Mouse (Mus musculus) MEL (cell line): ENCODE data around the gene Rab37. TPM values are rescaled to one million over a fixed set of nuclear protein-coding genes. Genes with fewer than 3 reads are reported as not detected.

Source experiments
- DNase-seq: peaks from one replicate; pipeline ENCODE4 v3.0.0; 2011; ENCODE audit warnings: low read depth, low spot score
- H3K27ac ChIP-seq: 2 replicates; pipeline ENCODE4 v1.5.1; 2012; ENCODE audit warnings: low read depth, mild to moderate bottlenecking, control low read depth, low read length, moderate library complexity; ENCODE audit not compliant: control insufficient read depth
- H3K27me3 ChIP-seq, 2 experiments: fragments of 150-350 bp in 1 of 2; sonication (generic) in 1 of 2; 2 replicates each; pipeline ENCODE4 v1.6.1; 2012; ENCODE audit warnings: low read length in 2 of 2, mild to moderate bottlenecking in 2 of 2, improper control_type of control experiment in 1 of 2, moderate library complexity in 1 of 2; ENCODE audit not compliant: insufficient read depth in 2 of 2, control insufficient read depth in 1 of 2
- H3K36me3 ChIP-seq, 2 experiments: 2 replicates each; pipeline ENCODE4 v1.6.1; 2012 to 2014; ENCODE audit warnings: low read length in 2 of 2, improper control_type of control experiment in 1 of 2, inconsistent platforms in 1 of 2, mild to moderate bottlenecking in 1 of 2; ENCODE audit not compliant: insufficient read depth in 2 of 2, control insufficient read depth in 1 of 2
- H3K4me1 ChIP-seq, 2 experiments: fragments of 150-350 bp in 1 of 2; sonication (generic) in 1 of 2; 2 replicates each; pipeline ENCODE4 v1.6.1; 2012; ENCODE audit warnings: low read length in 2 of 2, improper control_type of control experiment in 1 of 2, mild to moderate bottlenecking in 1 of 2; ENCODE audit not compliant: insufficient read depth in 2 of 2, control insufficient read depth in 1 of 2
- H3K4me3 ChIP-seq, 2 experiments: fragments of 150-350 bp in 1 of 2; sonication (generic) in 1 of 2; 2 replicates each; pipeline ENCODE4 v1.5.1; 2012; ENCODE audit warnings: low read depth in 2 of 2, low read length in 2 of 2, mild to moderate bottlenecking in 2 of 2, moderate library complexity in 2 of 2, control low read depth in 1 of 2, improper control_type of control experiment in 1 of 2; ENCODE audit not compliant: control insufficient read depth in 1 of 2, insufficient read depth in 1 of 2
- H3K79me2 ChIP-seq: 2 replicates; pipeline ENCODE4 v1.6.1; 2012; ENCODE audit warnings: mild to moderate bottlenecking, low read length, moderate library complexity; ENCODE audit not compliant: control insufficient read depth, poor library complexity, insufficient read depth
- H3K9ac ChIP-seq: 2 replicates; pipeline ENCODE4 v1.6.1; 2012; ENCODE audit warnings: low read depth, mild to moderate bottlenecking, control low read depth, low read length, moderate library complexity; ENCODE audit not compliant: control insufficient read depth, poor library complexity, severe bottlenecking
- H3K9me3 ChIP-seq: fragments of 150-350 bp; sonication (generic); replicated peaks from 2 replicates; pipeline ENCODE4 v1.6.1; 2012; ENCODE audit warnings: mild to moderate bottlenecking, low read length, improper control_type of control experiment, moderate library complexity; ENCODE audit not compliant: insufficient read depth
- CHD2 ChIP-seq: IDR thresholded peaks from 2 replicates; pipeline ENCODE4 v1.6.1; 2011; ENCODE audit warnings: low read length, improper control_type of control experiment
- CTCF ChIP-seq, 3 experiments: IDR thresholded peaks in 2 of 3; conservative IDR thresholded peaks in 1 of 3; 2 replicates each; pipeline ENCODE4 v1.5.1; 2011 to 2012; ENCODE audit warnings: low read length in 3 of 3, low read depth in 2 of 3, mild to moderate bottlenecking in 2 of 3, improper control_type of control experiment in 1 of 3, inconsistent platforms in 1 of 3, mixed read lengths in 1 of 3, moderate library complexity in 1 of 3; ENCODE audit not compliant: control insufficient read depth in 1 of 3, insufficient read depth in 1 of 3, poor library complexity in 1 of 3, severe bottlenecking in 1 of 3
- ETS1 ChIP-seq: IDR thresholded peaks from 2 replicates; pipeline ENCODE4 v1.6.1; 2012; ENCODE audit warnings: low read depth, mild to moderate bottlenecking, inconsistent platforms, low read length, improper control_type of control experiment, moderate library complexity
- HCFC1 ChIP-seq: IDR thresholded peaks from 2 replicates; pipeline ENCODE4 v1.6.1; 2012; ENCODE audit warnings: low read depth, mild to moderate bottlenecking, inconsistent platforms, low read length, improper control_type of control experiment, moderate library complexity
- KAT2A ChIP-seq: conservative IDR thresholded peaks from 2 replicates; pipeline ENCODE4 v1.6.1; 2012; ENCODE audit warnings: low read depth, low read length, improper control_type of control experiment, inconsistent platforms
- MAFK ChIP-seq: IDR thresholded peaks from 2 replicates; pipeline ENCODE4 v1.6.1; 2011; ENCODE audit warnings: low read depth, mild to moderate bottlenecking, low read length, improper control_type of control experiment, borderline replicate concordance
- MAX ChIP-seq: IDR thresholded peaks from 2 replicates; pipeline ENCODE4 v1.6.1; 2011; ENCODE audit warnings: low read length, improper control_type of control experiment
- MAZ ChIP-seq: IDR thresholded peaks from 2 replicates; pipeline ENCODE4 v1.6.1; 2012; ENCODE audit warnings: low read depth, mild to moderate bottlenecking, inconsistent platforms, low read length, improper control_type of control experiment
- MXI1 ChIP-seq: IDR thresholded peaks from 2 replicates; pipeline ENCODE4 v1.6.1; 2011; ENCODE audit warnings: mild to moderate bottlenecking, low read depth, low read length, improper control_type of control experiment
- MYB ChIP-seq: IDR thresholded peaks from 2 replicates; pipeline ENCODE4 v1.6.1; 2011; ENCODE audit warnings: mild to moderate bottlenecking, low read depth, low read length, improper control_type of control experiment
- NELFE ChIP-seq: IDR thresholded peaks from 2 replicates; pipeline ENCODE4 v1.6.1; 2011; ENCODE audit warnings: low read depth, low read length, improper control_type of control experiment
- NRF1 ChIP-seq: IDR thresholded peaks from 2 replicates; pipeline ENCODE4 v1.6.1; 2014; ENCODE audit warnings: low read depth, mild to moderate bottlenecking, inconsistent platforms, low read length, improper control_type of control experiment, moderate library complexity; ENCODE audit not compliant: poor library complexity, insufficient read depth, severe bottlenecking
- POLR2A ChIP-seq, 2 experiments: IDR thresholded peaks; 2 replicates each; pipeline ENCODE4 v1.6.1; 2011 to 2012; ENCODE audit warnings: low read length in 2 of 2, mild to moderate bottlenecking in 2 of 2, control low read depth in 1 of 2, improper control_type of control experiment in 1 of 2, low read depth in 1 of 2, moderate library complexity in 1 of 2; ENCODE audit not compliant: control insufficient read depth in 1 of 2, insufficient read depth in 1 of 2, poor library complexity in 1 of 2
- POLR2AphosphoS2 ChIP-seq: IDR thresholded peaks from 2 replicates; pipeline ENCODE4 v1.6.1; 2011; ENCODE audit warnings: low read length, improper control_type of control experiment
- POLR2AphosphoS5 ChIP-seq: IDR thresholded peaks from 2 replicates; pipeline ENCODE4 v1.6.1; 2012; ENCODE audit warnings: low read depth, borderline replicate concordance, mild to moderate bottlenecking, inconsistent platforms, low read length, moderate library complexity, mixed read lengths
- RAD21 ChIP-seq: IDR thresholded peaks from 2 replicates; pipeline ENCODE4 v1.6.1; 2011; ENCODE audit warnings: mild to moderate bottlenecking, low read depth, low read length, improper control_type of control experiment
- TCF12 ChIP-seq: IDR thresholded peaks from 2 replicates; pipeline ENCODE4 v1.6.1; 2014; ENCODE audit warnings: low read depth, mild to moderate bottlenecking, inconsistent platforms, low read length, improper control_type of control experiment, moderate library complexity
- UBTF ChIP-seq: IDR thresholded peaks from 2 replicates; pipeline ENCODE4 v1.6.1; 2012; ENCODE audit warnings: low read depth, mild to moderate bottlenecking, inconsistent platforms, low read length, improper control_type of control experiment, moderate library complexity, borderline replicate concordance; ENCODE audit not compliant: insufficient read depth
- USF1 ChIP-seq: IDR thresholded peaks from 2 replicates; pipeline ENCODE4 v1.6.1; 2014; ENCODE audit warnings: low read depth, mild to moderate bottlenecking, inconsistent platforms, low read length, improper control_type of control experiment, moderate library complexity
- USF2 ChIP-seq, 2 experiments: IDR thresholded peaks; 2 replicates each; pipeline ENCODE4 v1.6.1; 2011 to 2012; ENCODE audit warnings: improper control_type of control experiment in 2 of 2, low read length in 2 of 2, borderline replicate concordance in 1 of 2, inconsistent platforms in 1 of 2, low read depth in 1 of 2, mild to moderate bottlenecking in 1 of 2; ENCODE audit not compliant: insufficient read depth in 1 of 2
- ZC3H11A ChIP-seq: IDR thresholded peaks from 2 replicates; pipeline ENCODE4 v1.6.1; 2012; ENCODE audit warnings: low read depth, mild to moderate bottlenecking, inconsistent platforms, low read length, improper control_type of control experiment
- ZNF384 ChIP-seq: IDR thresholded peaks from 2 replicates; pipeline ENCODE4 v1.6.1; 2012; ENCODE audit warnings: low read depth, mild to moderate bottlenecking, inconsistent platforms, low read length, improper control_type of control experiment
- polyA plus RNA-seq, 2 experiments: library from polyadenylated mRNA; stranded (reverse) in 1 of 2; unstranded in 1 of 2; fragments of >175 nt in 1 of 2; fragments of >200 nt in 1 of 2; gene quantifications; 2 replicates each; pipeline versions ENCODE4 v1.2.1 to v1.2.4; 2012; ENCODE audit warnings: low replicate concordance in 2 of 2, low read depth in 1 of 2; ENCODE audit not compliant: insufficient read length in 2 of 2, insufficient read depth in 1 of 2, missing spikeins in 1 of 2
- total RNA-seq: library from RNA; depleted of rRNA; stranded (reverse); fragments of 300-350 nt; gene quantifications from 2 replicates; pipeline ENCODE4 v1.2.3, GENCODE M21; 2012

Rab37 gene
- total and polyA plus RNA-seq, 3 experiments = 14.6 to 20.6 TPM; not detected in 1

DNA sequence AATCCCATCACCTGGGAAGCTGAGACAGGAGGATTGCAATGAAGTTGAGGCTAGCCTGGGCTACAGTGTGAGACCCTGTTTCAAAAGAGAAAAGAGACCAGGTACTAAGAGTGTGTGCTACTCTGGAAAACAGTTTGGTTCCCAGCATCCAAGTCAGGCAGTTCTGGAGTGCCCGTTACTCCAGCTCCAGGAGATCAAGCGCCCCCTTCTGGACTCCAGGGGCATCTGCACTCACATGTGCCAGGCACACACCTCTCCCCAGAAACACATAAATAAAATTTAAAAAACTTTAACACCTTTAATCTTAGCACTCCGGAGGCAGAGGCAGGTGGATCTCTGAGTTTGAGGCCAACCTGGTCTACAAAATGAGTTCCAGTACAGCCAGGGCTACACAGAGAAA lies 9.9 kb upstream of the Rab37 start:
- Histone ChIP-seq H3K9me3 (no peaks in the 10 kb centered on the region), H3K27ac (no peak overlapping the region), H3K36me3 (0 out of 4 replicates have a peak, but pooled peaks cover 0 to 1% of the 10 kb centered on the region in 2 experiments), H3K9ac (no peak overlapping the region), H3K27me3 (peaks cover 0 to 3% of the 10 kb centered on the region in 2 experiments; a peak in 1 of 4 replicates)
- DNase-seq = peak; percentile 17
- TF ChIP-seq KAT2A (no peak), TCF12 (no peak), NELFE (no peak), MXI1 (no peak), CTCF (IDR thresholded peaks at IDR 0.05 in 2 of 3, conservative IDR thresholded peaks at IDR 0.05 in 1 of 3; ENCODE audit: control insufficient read depth in 1 of 3, insufficient read depth in 1 of 3, low read depth in 2 of 3, low read length in 3 of 3, poor library complexity in 1 of 3, severe bottlenecking in 1 of 3) (peak; percentile 7 to 55 (median 37); a peak in 4 of 6 replicates)
- TF ChIP-seq, all 39 proteins: peak for 1
- no peaks in the 10 kb centered on the region for H3K79me2 ChIP-seq
- peaks cover 6 to 9% of the 10 kb centered on the region in 2 experiments; a peak in 3 of 4 replicates for H3K4me1 ChIP-seq
- H3K4me3 ChIP-seq = no peak overlapping the region

DNA sequence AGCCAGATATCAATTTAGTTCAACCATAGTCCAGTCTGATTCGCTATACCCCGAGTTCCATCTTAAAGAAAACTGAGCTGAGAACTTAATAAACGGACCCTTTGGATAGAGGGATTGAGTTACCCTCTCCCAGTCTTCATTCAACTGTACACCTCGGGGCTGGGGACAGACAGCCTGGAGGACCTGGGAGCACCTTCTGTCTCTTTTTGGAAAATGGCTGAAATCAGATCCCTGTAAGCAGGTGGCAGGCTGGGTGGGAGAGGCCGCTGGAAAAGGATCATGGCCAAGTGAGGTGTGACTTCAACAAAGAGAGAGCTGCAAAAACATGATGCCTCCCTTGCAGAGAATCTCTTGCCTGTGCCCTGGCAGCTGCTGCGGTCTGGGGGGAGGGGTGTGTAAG lies 9.0 kb upstream of the Rab37 start:
- H3K4me3 ChIP-seq = no peak overlapping the region
- DNase-seq = no peak
- no peaks in the 10 kb centered on the region for H3K36me3 ChIP-seq
- TF ChIP-seq MYB = no peak
- no peaks in the 10 kb centered on the region for H3K9me3 ChIP-seq
- no peaks in the 10 kb centered on the region for H3K79me2 ChIP-seq
- no peak overlapping the region for H3K9ac ChIP-seq
- peaks cover 6 to 9% of the 10 kb centered on the region in 2 experiments; a peak in 3 of 4 replicates for H3K4me1 ChIP-seq
- no peak overlapping the region for H3K27ac ChIP-seq
- H3K27me3 ChIP-seq = peaks cover 0 to 3% of the 10 kb centered on the region in 2 experiments; a peak in 1 of 4 replicates

DNA sequence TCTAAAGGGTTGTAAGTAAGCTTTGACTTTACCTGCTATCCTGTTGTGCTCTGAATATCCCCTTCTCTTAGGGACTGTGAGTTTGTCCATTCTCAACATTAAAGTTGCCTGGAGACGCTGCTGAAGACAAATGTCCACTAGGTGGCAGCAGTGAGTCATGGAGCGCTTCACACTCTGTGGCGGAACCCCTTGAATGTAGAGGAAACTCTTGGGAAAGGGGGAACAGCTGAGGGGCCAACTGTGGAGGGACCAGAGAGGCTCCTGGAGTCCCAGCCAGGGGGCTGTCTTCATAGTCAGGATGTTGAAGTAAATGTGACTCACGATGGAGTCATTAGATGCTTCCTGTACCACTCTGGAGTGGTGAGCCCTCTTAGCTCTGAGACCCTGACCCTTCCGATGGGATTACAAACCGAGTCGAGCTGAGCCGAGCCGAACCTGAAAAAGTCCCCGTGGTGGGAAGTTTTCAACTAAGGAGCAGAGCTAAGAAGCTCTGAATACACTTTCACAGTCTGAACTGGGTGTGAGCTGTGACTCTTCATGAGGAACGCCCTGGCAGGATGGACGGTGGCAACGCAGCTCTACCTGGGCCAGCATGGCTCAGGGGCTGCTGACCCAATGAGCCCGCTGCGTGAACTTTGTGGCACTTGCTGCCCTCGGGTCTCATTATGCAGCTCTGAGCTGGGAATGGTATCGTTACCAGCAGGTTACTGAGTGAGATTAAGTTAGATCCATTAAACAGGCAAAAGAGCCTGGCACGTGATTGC lies 7.7 kb upstream of the Rab37 start:
- peak; percentile 82 for DNase-seq
- Histone ChIP-seq H3K27ac (no peak overlapping the region), H3K36me3 (no peaks in the 10 kb centered on the region), H3K79me2 (no peaks in the 10 kb centered on the region), H3K4me3 (no peak overlapping the region), H3K4me1 (peaks cover 6 to 9% of the 10 kb centered on the region in 2 experiments; a peak in 3 of 4 replicates), H3K9ac (no peak overlapping the region), H3K27me3 (peaks cover 0 to 3% of the 10 kb centered on the region in 2 experiments; a peak in 1 of 4 replicates), H3K9me3 (no peaks in the 10 kb centered on the region)
- no peak for TF ChIP-seq ETS1
- no peak for TF ChIP-seq KAT2A
- TF ChIP-seq MYB = no peak
- TF ChIP-seq USF1 = no peak
- no peak for TF ChIP-seq HCFC1
- no peak for TF ChIP-seq POLR2AphosphoS5
- TF ChIP-seq UBTF = no peak
- no peak for TF ChIP-seq NELFE
- no peak for TF ChIP-seq NRF1
- TF ChIP-seq ZNF384 = no peak
- TF ChIP-seq CTCF (IDR thresholded peaks at IDR 0.05 in 2 of 3, conservative IDR thresholded peaks at IDR 0.05 in 1 of 3; ENCODE audit: control insufficient read depth in 1 of 3, insufficient read depth in 1 of 3, low read depth in 2 of 3, low read length in 3 of 3, poor library complexity in 1 of 3, severe bottlenecking in 1 of 3) = peak; percentile 98 to 99 (median 98)
- no peak for TF ChIP-seq MAX
- TF ChIP-seq MAFK = no peak
- TF ChIP-seq RAD21 = peak; percentile 86
- no peak for TF ChIP-seq USF2 (IDR thresholded peaks at IDR 0.05; ENCODE audit: borderline replicate concordance in 1 of 2, insufficient read depth in 1 of 2, low read depth in 1 of 2, low read length in 2 of 2)
- no peak for TF ChIP-seq CHD2
- TF ChIP-seq POLR2A (IDR thresholded peaks at IDR 0.05; ENCODE audit: control insufficient read depth in 1 of 2, insufficient read depth in 1 of 2, low read depth in 1 of 2, low read length in 2 of 2, poor library complexity in 1 of 2) = no peak
- peak; percentile 68 for TF ChIP-seq ZC3H11A
- peak; percentile 55; the same call in 1 of the 2 replicates for TF ChIP-seq MAZ
- no peak for TF ChIP-seq POLR2AphosphoS2
